Mouse (Mus musculus): ENCODE results near the gene Ssbp3. TPM values are rescaled to one million over a fixed set of nuclear protein-coding genes. Genes with fewer than 3 reads are reported as not detected.
A peak's percentile ranks its signal among the peaks of the same experiment; 100 is the strongest.

Gene Ssbp3
- polyA plus RNA-seq, 1 experiment from 2014 or later = 31.5 TPM

DNA sequence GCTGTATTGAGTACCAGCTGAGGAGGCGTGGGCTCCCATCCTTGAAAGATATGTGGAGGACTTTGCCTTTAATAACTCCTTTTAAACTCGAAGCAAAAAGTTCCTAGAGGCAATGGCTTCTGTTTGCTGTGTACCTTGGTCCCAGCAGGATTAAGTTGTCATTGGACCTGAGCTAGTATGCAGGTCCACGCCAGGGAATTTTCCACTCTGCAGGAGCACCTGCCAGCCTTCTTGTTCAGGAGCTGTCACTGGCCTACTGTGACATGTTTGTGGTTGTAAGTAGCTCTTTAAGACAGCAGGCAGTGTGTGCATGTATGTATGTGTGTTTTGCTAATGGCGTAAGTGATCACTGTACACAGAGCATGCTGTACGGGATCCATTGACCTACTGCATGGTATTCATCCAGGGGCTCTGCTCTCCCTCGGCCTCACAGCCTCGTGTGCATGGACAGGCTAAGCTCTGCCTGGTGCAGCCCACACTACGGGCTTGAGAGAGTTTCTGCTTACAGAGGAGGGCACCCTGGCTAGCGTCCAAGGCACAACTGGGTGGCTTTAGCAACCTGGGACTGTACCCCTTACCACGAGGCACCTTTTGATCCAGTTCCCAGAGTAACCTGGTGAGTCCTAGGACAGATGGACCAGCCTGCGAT is 92.1 kb downstream of the Ssbp3 start:
- Histone ChIP-seq H3K9ac (ENCODE audit: low read depth, low read length) (no peak overlapping the region), H3K36me3 (ENCODE audit: control insufficient read depth, insufficient read depth) (no peaks in the 10 kb centered on the region), H3K4me1 (ENCODE audit: control insufficient read depth, low read depth, low read length) (peaks cover 56% of the 10 kb centered on the region), H3K4me2 (ENCODE audit: low read depth, low read length) (no peak overlapping the region), H3K4me3 (ENCODE audit: low read depth, low read length) (no peak overlapping the region), H3K9me3 (replicated peaks; ENCODE audit: control insufficient read depth, low read length) (no peaks in the 10 kb centered on the region), H3K27ac (ENCODE audit: low read length) (no peak overlapping the region), H3K27me3 (ENCODE audit: control insufficient read depth, insufficient read depth, low read depth, low read length) (no peaks in the 10 kb centered on the region)
- 70% methylated on average over 11 of the region's 11 CpGs for WGBS (ENCODE audit: insufficient replicate concordance)
- no peak for ATAC-seq (ENCODE audit: low read depth)

DNA sequence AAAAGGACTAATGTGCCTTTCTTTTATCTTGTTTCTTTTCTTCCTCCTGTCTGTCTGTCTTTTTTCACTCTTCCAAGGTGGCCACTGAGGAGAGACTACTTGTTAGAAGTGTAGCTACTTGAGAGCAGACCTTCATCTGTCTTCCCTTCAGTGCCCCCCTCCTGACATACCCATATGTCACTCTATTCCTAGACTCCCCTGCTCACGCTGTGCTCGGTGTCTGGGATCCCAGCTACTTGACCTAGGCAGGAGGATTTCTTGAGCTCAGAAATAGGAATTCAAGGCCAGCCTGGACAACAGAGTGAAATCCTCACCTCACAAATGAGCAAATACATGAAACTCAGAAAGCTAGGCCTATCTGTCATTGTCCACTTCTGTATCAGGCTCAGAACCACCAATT is 92.7 kb downstream of the Ssbp3 start:
- Histone ChIP-seq H3K4me1 (ENCODE audit: control insufficient read depth, low read depth, low read length) (peaks cover 62% of the 10 kb centered on the region), H3K9me3 (replicated peaks; ENCODE audit: control insufficient read depth, low read length) (no peaks in the 10 kb centered on the region)

DNA sequence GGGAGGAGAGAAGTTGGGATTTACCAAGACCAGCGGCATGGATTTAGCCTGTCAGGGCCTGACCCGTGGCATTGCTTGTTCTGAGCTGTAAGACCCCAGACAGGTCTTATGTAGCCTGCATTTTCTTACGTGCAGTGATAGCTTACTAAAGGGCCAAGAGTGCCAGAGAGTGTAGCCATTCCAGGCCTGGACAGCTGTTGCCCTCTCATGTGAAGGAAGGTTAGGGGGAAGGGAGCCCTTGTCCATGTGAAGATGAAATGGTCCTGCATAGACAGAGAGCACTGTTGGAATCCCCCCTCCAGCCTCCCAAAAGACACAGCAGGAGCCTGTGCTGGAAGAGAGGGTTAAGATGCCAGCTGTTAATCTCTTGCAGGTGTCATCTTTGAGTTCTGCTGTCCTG is 93.3 kb downstream of the Ssbp3 start:
- WGBS (ENCODE audit: insufficient replicate concordance) = 76% methylated on average over 3 of the region's 3 CpGs
- no peaks in the 10 kb centered on the region for H3K27me3 ChIP-seq (ENCODE audit: control insufficient read depth, insufficient read depth, low read depth, low read length)
- H3K9me3 ChIP-seq (replicated peaks; ENCODE audit: control insufficient read depth, low read length) = no peaks in the 10 kb centered on the region
- peaks cover 68% of the 10 kb centered on the region for H3K4me1 ChIP-seq (ENCODE audit: control insufficient read depth, low read depth, low read length)
- ATAC-seq (ENCODE audit: low read depth) = no peak
- no peak overlapping the region for H3K4me3 ChIP-seq (ENCODE audit: low read depth, low read length)
- H3K36me3 ChIP-seq (ENCODE audit: control insufficient read depth, insufficient read depth) = no peaks in the 10 kb centered on the region
- H3K9ac ChIP-seq (ENCODE audit: low read depth, low read length) = no peak overlapping the region
- no peak overlapping the region for H3K4me2 ChIP-seq (ENCODE audit: low read depth, low read length)
- no peak overlapping the region for H3K27ac ChIP-seq (ENCODE audit: low read length)

More for the DNA sequence above, 92.7 kb downstream of the Ssbp3 start:
- H3K36me3 ChIP-seq (ENCODE audit: control insufficient read depth, insufficient read depth) = no peaks in the 10 kb centered on the region
- H3K27me3 ChIP-seq (ENCODE audit: control insufficient read depth, insufficient read depth, low read depth, low read length) = no peaks in the 10 kb centered on the region
- ATAC-seq (ENCODE audit: low read depth) = no peak
- no peak overlapping the region for H3K4me2 ChIP-seq (ENCODE audit: low read depth, low read length)
- no peak overlapping the region for H3K27ac ChIP-seq (ENCODE audit: low read length)
- H3K4me3 ChIP-seq (ENCODE audit: low read depth, low read length) = no peak overlapping the region
- WGBS (ENCODE audit: insufficient replicate concordance) = 79% methylated on average over 2 of the region's 2 CpGs
- no peak overlapping the region for H3K9ac ChIP-seq (ENCODE audit: low read depth, low read length)

DNA sequence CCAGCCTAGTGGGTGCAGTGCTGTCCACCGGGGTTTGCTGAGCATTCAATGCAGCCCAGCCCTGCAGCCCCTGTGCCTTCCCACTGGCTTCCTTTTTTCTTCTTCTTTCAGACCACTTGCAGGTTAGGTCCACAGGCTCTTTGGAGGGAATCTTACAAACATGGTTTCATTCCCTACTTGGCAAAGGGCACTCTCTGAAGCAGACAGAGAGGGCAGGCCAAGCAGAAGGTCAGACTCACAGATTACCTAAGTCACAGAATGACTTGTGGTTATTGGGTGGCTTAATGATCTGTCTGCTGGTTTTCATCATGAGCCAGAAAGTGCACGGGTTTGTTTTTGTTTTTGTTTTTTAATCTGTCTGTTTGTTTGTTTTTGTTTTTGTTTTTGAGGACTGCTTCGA is 93.8 kb downstream of the Ssbp3 start:
- H3K4me2 ChIP-seq (ENCODE audit: low read depth, low read length) = no peak overlapping the region
- H3K4me3 ChIP-seq (ENCODE audit: low read depth, low read length) = no peak overlapping the region
- WGBS (ENCODE audit: insufficient replicate concordance) = 62% methylated on average over 3 of the region's 3 CpGs
- H3K4me1 ChIP-seq (ENCODE audit: control insufficient read depth, low read depth, low read length) = peaks cover 73% of the 10 kb centered on the region
- H3K27ac ChIP-seq (ENCODE audit: low read length) = no peak overlapping the region
- H3K27me3 ChIP-seq (ENCODE audit: control insufficient read depth, insufficient read depth, low read depth, low read length) = no peaks in the 10 kb centered on the region
- no peak overlapping the region for H3K9ac ChIP-seq (ENCODE audit: low read depth, low read length)
- no peaks in the 10 kb centered on the region for H3K36me3 ChIP-seq (ENCODE audit: control insufficient read depth, insufficient read depth)
- ATAC-seq (ENCODE audit: low read depth) = no peak
- H3K9me3 ChIP-seq (replicated peaks; ENCODE audit: control insufficient read depth, low read length) = no peaks in the 10 kb centered on the region

DNA sequence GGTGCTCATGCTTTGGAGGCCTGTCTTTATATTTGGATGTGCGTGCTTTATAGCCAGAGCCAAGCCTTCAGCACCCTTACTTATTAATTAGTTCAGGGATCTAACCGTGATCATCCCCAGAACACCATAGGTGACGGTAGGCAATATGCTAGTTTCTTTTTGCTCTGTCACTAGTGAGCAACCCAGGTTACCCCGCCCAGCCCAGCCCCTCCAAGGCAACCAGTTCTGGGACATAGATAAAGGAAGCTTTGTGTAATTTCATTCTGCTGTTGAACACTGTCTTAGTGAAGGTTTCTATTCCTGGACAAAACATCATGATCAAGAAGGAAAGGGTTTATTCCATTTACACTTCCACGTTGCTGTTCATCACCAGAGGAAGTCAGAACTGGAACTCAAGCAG is 94.7 kb downstream of the Ssbp3 start:
- WGBS (ENCODE audit: insufficient replicate concordance) = 37% methylated on average over 5 of the region's 5 CpGs
- H3K27me3 ChIP-seq (ENCODE audit: control insufficient read depth, insufficient read depth, low read depth, low read length) = no peaks in the 10 kb centered on the region
- no peaks in the 10 kb centered on the region for H3K9me3 ChIP-seq (replicated peaks; ENCODE audit: control insufficient read depth, low read length)
- ATAC-seq (ENCODE audit: low read depth) = peak; percentile 39; the same call in 1 of the 2 replicates
- peaks cover 74% of the 10 kb centered on the region for H3K4me1 ChIP-seq (ENCODE audit: control insufficient read depth, low read depth, low read length)
- peaks cover under 1% of the 10 kb centered on the region; the same call in 1 of the 2 replicates for H3K36me3 ChIP-seq (ENCODE audit: control insufficient read depth, insufficient read depth)
- no peak overlapping the region; the same call in 1 of the 2 replicates for H3K4me3 ChIP-seq (ENCODE audit: low read depth, low read length)
- H3K27ac ChIP-seq (ENCODE audit: low read length) = peak overlapping the region; percentile 62
- H3K9ac ChIP-seq (ENCODE audit: low read depth, low read length) = peak overlapping the region; percentile 46
- peak overlapping the region; percentile 47 for H3K4me2 ChIP-seq (ENCODE audit: low read depth, low read length)

DNA sequence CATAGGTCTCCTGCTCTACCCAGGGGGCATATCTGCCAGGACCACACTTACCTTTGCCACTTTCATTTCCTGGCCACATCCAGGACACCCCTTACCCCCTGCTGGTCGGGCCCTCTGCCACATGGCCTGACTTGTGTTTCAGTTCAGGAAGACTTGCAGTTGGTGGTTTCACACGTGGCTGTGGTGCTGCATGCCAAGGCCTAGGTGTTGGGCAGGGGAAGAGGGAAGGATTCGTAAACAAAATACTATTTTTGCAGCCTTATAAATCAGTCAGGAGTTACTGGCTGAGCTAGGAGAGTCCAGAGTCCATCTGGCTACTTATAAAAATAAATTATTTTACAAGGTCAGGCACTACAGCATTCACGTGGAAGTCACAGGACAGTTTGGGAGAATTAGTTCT is 95.7 kb downstream of the Ssbp3 start:
- Histone ChIP-seq H3K4me2 (ENCODE audit: low read depth, low read length) (no peak overlapping the region), H3K27me3 (ENCODE audit: control insufficient read depth, insufficient read depth, low read depth, low read length) (no peaks in the 10 kb centered on the region), H3K36me3 (ENCODE audit: control insufficient read depth, insufficient read depth) (peaks cover 2% of the 10 kb centered on the region; the same call in 1 of the 2 replicates), H3K9me3 (replicated peaks; ENCODE audit: control insufficient read depth, low read length) (no peaks in the 10 kb centered on the region), H3K4me1 (ENCODE audit: control insufficient read depth, low read depth, low read length) (peaks cover 67% of the 10 kb centered on the region), H3K27ac (ENCODE audit: low read length) (peak overlapping the region; percentile 6; the same call in 1 of the 2 replicates), H3K9ac (ENCODE audit: low read depth, low read length) (no peak overlapping the region), H3K4me3 (ENCODE audit: low read depth, low read length) (no peak overlapping the region)
- ATAC-seq (ENCODE audit: low read depth) = no peak
- 40% methylated on average over 4 of the region's 4 CpGs for WGBS (ENCODE audit: insufficient replicate concordance)

DNA sequence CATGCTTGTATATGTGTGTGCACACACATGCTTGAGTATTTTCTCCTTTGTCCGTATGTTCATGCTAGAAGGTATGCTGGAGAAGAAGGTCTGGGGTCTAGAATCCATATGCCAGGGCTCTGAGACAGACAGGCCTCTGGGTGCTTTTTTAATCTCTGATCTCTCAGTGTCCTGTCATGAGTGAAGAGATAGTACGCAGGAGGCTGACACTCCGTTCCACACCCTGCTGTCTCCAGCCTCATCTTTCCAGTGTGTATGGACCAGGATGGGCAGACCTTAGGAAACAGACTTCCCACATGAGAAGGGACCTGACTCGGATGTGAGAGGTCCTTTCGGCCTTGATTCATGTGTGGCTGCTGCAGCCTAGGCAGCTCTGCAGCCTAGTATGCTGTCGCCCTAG is 96.3 kb downstream of the Ssbp3 start:
- H3K9ac ChIP-seq (ENCODE audit: low read depth, low read length) = no peak overlapping the region
- H3K27ac ChIP-seq (ENCODE audit: low read length) = peak overlapping the region; percentile 79
- peaks cover 61% of the 10 kb centered on the region for H3K4me1 ChIP-seq (ENCODE audit: control insufficient read depth, low read depth, low read length)
- WGBS (ENCODE audit: insufficient replicate concordance) = 45% methylated on average over 6 of the region's 6 CpGs
- H3K36me3 ChIP-seq (ENCODE audit: control insufficient read depth, insufficient read depth) = peaks cover 2% of the 10 kb centered on the region; the same call in 1 of the 2 replicates
- no peak overlapping the region for H3K4me3 ChIP-seq (ENCODE audit: low read depth, low read length)
- peak; percentile 60 for ATAC-seq (ENCODE audit: low read depth)
- H3K4me2 ChIP-seq (ENCODE audit: low read depth, low read length) = peak overlapping the region; percentile 54
- no peaks in the 10 kb centered on the region for H3K9me3 ChIP-seq (replicated peaks; ENCODE audit: control insufficient read depth, low read length)
- no peaks in the 10 kb centered on the region for H3K27me3 ChIP-seq (ENCODE audit: control insufficient read depth, insufficient read depth, low read depth, low read length)

DNA sequence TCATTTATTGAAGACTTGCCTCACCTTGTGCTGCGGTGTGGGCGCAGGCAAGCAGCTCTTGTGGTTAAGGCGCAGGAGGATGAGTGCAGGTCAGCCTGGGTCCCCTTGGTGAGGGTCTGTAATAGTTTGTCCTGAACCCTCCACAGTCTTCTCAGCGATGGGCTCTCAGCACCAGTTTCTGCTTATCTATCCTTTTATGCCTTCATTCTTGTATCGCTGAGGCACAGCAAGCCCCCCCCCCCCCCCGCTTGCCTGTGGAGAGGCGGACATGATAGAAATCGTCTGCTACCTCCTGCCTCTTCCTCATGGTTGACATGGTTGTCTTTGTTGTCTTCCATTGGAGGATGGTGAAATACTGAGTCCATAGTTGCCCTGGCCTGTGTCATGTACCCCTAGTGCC is 96.9 kb downstream of the Ssbp3 start:
- no peak overlapping the region for H3K4me3 ChIP-seq (ENCODE audit: low read depth, low read length)
- no peaks in the 10 kb centered on the region for H3K27me3 ChIP-seq (ENCODE audit: control insufficient read depth, insufficient read depth, low read depth, low read length)
- no peaks in the 10 kb centered on the region for H3K9me3 ChIP-seq (replicated peaks; ENCODE audit: control insufficient read depth, low read length)
- no peak overlapping the region for H3K9ac ChIP-seq (ENCODE audit: low read depth, low read length)
- H3K27ac ChIP-seq (ENCODE audit: low read length) = peak overlapping the region; percentile 79
- H3K4me1 ChIP-seq (ENCODE audit: control insufficient read depth, low read depth, low read length) = peaks cover 58% of the 10 kb centered on the region
- H3K4me2 ChIP-seq (ENCODE audit: low read depth, low read length) = peak overlapping the region; percentile 54
- ATAC-seq (ENCODE audit: low read depth) = peak; percentile 38
- WGBS (ENCODE audit: insufficient replicate concordance) = 42% methylated on average over 8 of the region's 8 CpGs
- H3K36me3 ChIP-seq (ENCODE audit: control insufficient read depth, insufficient read depth) = peaks cover 2% of the 10 kb centered on the region; the same call in 1 of the 2 replicates

DNA sequence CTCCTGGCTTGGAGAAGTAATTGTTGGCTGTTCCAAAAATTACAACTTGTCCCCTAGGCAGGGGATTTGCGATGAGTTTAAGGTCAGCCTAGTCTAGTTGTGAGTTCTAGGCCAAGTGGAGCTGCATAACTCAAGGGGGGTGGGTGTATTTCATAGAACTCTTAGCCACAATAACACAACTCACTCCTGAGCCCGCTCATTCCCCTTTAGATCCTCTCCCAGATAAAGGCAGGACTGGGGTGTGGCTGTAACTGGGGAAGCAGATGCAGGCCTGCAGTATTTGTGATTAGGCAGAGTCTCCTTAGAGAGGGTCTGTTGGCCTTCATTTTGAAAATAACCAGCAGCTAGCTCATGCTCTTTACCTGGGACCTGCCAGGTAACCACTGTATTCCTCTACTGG is 97.7 kb downstream of the Ssbp3 start:
- Histone ChIP-seq H3K4me1 (ENCODE audit: control insufficient read depth, low read depth, low read length) (peaks cover 55% of the 10 kb centered on the region), H3K4me3 (ENCODE audit: low read depth, low read length) (peak overlapping the region; percentile 24), H3K27ac (ENCODE audit: low read length) (peak overlapping the region; percentile 79), H3K4me2 (ENCODE audit: low read depth, low read length) (peak overlapping the region; percentile 54), H3K27me3 (ENCODE audit: control insufficient read depth, insufficient read depth, low read depth, low read length) (no peaks in the 10 kb centered on the region), H3K9me3 (replicated peaks; ENCODE audit: control insufficient read depth, low read length) (no peaks in the 10 kb centered on the region), H3K9ac (ENCODE audit: low read depth, low read length) (peak overlapping the region; percentile 43; the same call in 1 of the 2 replicates), H3K36me3 (ENCODE audit: control insufficient read depth, insufficient read depth) (peaks cover 2% of the 10 kb centered on the region; the same call in 1 of the 2 replicates)
- 39% methylated on average over 2 of the region's 2 CpGs for WGBS (ENCODE audit: insufficient replicate concordance)
- peak; percentile 83 for ATAC-seq (ENCODE audit: low read depth)

Data from liver, embryonic 16.5 days (tissue).